Mouse (Mus musculus) liver, embryonic 11.5 days (tissue): ENCODE measurements around the gene Optn. TPM values are rescaled to one million over a fixed set of nuclear protein-coding genes. Genes with fewer than 3 reads are reported as not detected.
A peak's percentile ranks its signal among the peaks of the same experiment; 100 is the strongest.

ENCODE experiments used
- ATAC-seq: fragments of 200-750 bp; cut with Nextera tagmentation; replicated peaks from 2 replicates; pipeline ENCODE4 v1.8.0; 2017; ENCODE audit warnings: moderate number of reproducible peaks, mild to moderate bottlenecking, moderate TSS enrichment, moderate library complexity; ENCODE audit not compliant: low FRiP score
- DNase-seq: peaks from one replicate; pipeline ENCODE4 v3.0.0-alpha.2; 2017; ENCODE audit warnings: low spot score
- H3K27ac ChIP-seq: fragments of 300-500 bp; sonication (generic); 2 replicates; pipeline ENCODE4 v1.5.1; 2014; ENCODE audit warnings: mild to moderate bottlenecking, low read depth, low read length, control low read depth
- H3K27me3 ChIP-seq: fragments of 300-500 bp; sonication (generic); replicated peaks from 2 replicates; pipeline ENCODE4 v1.6.1; 2014; ENCODE audit warnings: low read length, mixed read lengths; ENCODE audit not compliant: control insufficient read depth, insufficient read depth
- H3K36me3 ChIP-seq: fragments of 300-500 bp; sonication (generic); 2 replicates; pipeline ENCODE4 v1.6.1; 2014; ENCODE audit warnings: mild to moderate bottlenecking, low read length, moderate library complexity, mixed read lengths; ENCODE audit not compliant: control insufficient read depth, insufficient read depth
- H3K4me1 ChIP-seq: fragments of 300-500 bp; sonication (generic); replicated peaks from 2 replicates; pipeline ENCODE4 v1.6.1; 2014; ENCODE audit warnings: low read length, mixed read lengths; ENCODE audit not compliant: control insufficient read depth, insufficient read depth
- H3K4me2 ChIP-seq: fragments of 300-500 bp; sonication (generic); 2 replicates; pipeline ENCODE4 v1.6.1; 2014; ENCODE audit warnings: mild to moderate bottlenecking, control low read depth, moderate library complexity
- H3K4me3 ChIP-seq: fragments of 300-500 bp; sonication (generic); 2 replicates; pipeline ENCODE4 v1.5.1; 2014; ENCODE audit warnings: low read depth, low read length, control low read depth
- H3K9ac ChIP-seq: fragments of 300-500 bp; sonication (generic); 2 replicates; pipeline ENCODE4 v1.6.1; 2014; ENCODE audit warnings: low read depth, low read length, control low read depth
- H3K9me3 ChIP-seq: fragments of 300-500 bp; sonication (generic); 2 replicates; pipeline ENCODE4 v1.6.1; 2016; ENCODE audit warnings: low read length, inconsistent platforms, mixed read lengths; ENCODE audit not compliant: control insufficient read depth
- WGBS: fragments of 180-500 bp; shearing (Covaris S2); extraction: QIAGEN DNeasy Blood & Tissue Kit; methylation state at CpG from one replicate; pipeline ENCODE4 v1.1.7; 2014; 5-methylcytosine and 5-hydroxymethylcytosine counted together
- polyA plus RNA-seq: library from polyadenylated mRNA; unstranded; fragments of >200 nt; fragmentation: Nextera tagmentation; extraction: Ambion mirVana; gene quantifications from 2 replicates; pipeline ENCODE4 v1.2.1, GENCODE M21; 2014

Optn gene
- polyA plus RNA-seq, 1 experiment from 2014 or later, result 18.7 TPM

DNA sequence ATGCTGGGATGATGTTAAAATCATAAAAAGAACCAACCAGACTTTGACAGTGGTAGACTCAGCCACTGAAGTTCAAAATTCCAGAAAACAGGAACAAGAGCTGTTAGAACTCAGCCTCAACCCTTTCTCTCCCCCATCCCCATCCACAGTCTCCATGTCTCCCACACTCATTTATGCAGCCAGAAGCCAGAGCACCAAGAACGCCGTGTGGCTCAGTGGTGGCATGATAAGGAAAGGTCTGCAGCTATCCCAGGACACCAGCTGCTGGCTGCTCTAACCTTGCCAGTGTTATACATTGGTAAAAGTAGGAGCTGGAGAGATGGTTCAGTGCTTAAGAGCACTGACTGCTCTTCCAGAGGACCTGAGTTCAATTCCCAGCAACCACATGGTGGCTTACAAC is 16.8 kb downstream of the Optn start:
- Histone ChIP-seq H3K27ac (no peak overlapping the region), H3K36me3 (no peaks in the 10 kb centered on the region; the same call in 1 of the 2 replicates), H3K4me2 (no peak overlapping the region), H3K27me3 (no peaks in the 10 kb centered on the region), H3K4me3 (no peak overlapping the region), H3K4me1 (peaks cover 36% of the 10 kb centered on the region), H3K9me3 (no peaks in the 10 kb centered on the region), H3K9ac (no peak overlapping the region)
- DNase-seq, result no peak
- 60% methylated on average over 2 of the region's 2 CpGs for WGBS
- ATAC-seq, result no peak

- ATAC-seq, result no peak
- no peaks in the 10 kb centered on the region for H3K9me3 ChIP-seq
- H3K27ac ChIP-seq, result no peak overlapping the region
- no peaks in the 10 kb centered on the region for H3K27me3 ChIP-seq
- no peaks in the 10 kb centered on the region for H3K36me3 ChIP-seq
- peaks cover 44% of the 10 kb centered on the region for H3K4me1 ChIP-seq
- no peak for DNase-seq
- H3K4me3 ChIP-seq, result no peak overlapping the region
- WGBS, result 36% methylated on average over 13 of the region's 13 CpGs
- no peak overlapping the region for H3K4me2 ChIP-seq
- H3K9ac ChIP-seq, result no peak overlapping the region
Measured at GRCm38 (mm10) chr2:5045269-5045965, 18.4 kb downstream of the Optn start.

DNA sequence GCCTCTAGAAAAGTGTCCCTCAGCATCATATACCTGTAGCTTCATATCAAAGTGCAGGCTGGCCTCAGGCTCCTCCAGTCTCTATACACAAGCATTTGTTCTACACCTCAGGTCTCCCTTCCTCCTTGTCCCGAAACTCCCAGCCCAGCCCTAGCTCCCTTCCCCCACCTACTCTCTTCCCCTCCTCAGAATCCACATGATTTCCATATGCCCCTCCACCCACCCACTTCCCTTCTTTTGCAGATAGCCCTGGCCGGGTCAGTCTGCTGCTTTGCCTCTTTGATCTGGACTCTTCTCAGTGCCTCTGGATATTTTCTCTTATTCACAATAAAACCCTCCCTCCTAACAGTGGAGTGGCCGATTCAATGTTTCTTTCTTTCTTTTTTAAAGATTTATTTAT is 19.5 kb downstream of the Optn start:
- no peak overlapping the region for H3K4me3 ChIP-seq
- DNase-seq, result no peak
- H3K4me1 ChIP-seq, result peaks cover 42% of the 10 kb centered on the region
- H3K4me2 ChIP-seq, result no peak overlapping the region
- no peaks in the 10 kb centered on the region for H3K27me3 ChIP-seq
- H3K9me3 ChIP-seq, result no peaks in the 10 kb centered on the region
- peak overlapping the region; percentile 76; the same call in 1 of the 2 replicates for H3K27ac ChIP-seq
- H3K36me3 ChIP-seq, result no peaks in the 10 kb centered on the region
- WGBS, result 34% methylated on average over 3 of the region's 3 CpGs
- ATAC-seq, result no peak
- no peak overlapping the region for H3K9ac ChIP-seq

DNA sequence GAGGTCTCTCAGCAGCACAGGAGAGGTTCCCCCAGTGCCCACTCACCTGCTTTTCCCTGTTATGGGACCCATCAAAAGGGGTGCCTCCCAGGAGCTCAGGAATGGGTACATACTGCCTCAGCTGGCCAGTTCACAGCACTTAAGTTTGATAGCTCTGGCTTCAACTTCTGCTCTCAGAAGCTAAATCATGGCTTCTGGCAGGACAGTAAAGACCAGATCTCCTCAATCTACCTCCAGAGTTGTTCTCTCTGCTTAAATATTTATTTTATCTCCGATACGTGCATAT is 20.4 kb downstream of the Optn start:
- peaks cover 39% of the 10 kb centered on the region for H3K4me1 ChIP-seq

GRCm38 (mm10) chr2:5042616-5043475 is 21.0 kb downstream of the Optn start:
- H3K27me3 ChIP-seq, result no peaks in the 10 kb centered on the region
- no peak for DNase-seq
- ATAC-seq, result peak; percentile 79
- H3K4me2 ChIP-seq, result peak overlapping the region; percentile 49
- H3K4me1 ChIP-seq, result peaks cover 39% of the 10 kb centered on the region
- H3K36me3 ChIP-seq, result no peaks in the 10 kb centered on the region
- H3K27ac ChIP-seq, result peak overlapping the region; percentile 76
- H3K4me3 ChIP-seq, result peak overlapping the region; percentile 3; the same call in 1 of the 2 replicates
- no peaks in the 10 kb centered on the region for H3K9me3 ChIP-seq
- WGBS, result 41% methylated on average over 11 of the region's 11 CpGs
- peak overlapping the region; percentile 6; the same call in 1 of the 2 replicates for H3K9ac ChIP-seq

More for the DNA sequence above, 20.4 kb downstream of the Optn start:
- Histone ChIP-seq H3K27ac (peak overlapping the region; percentile 76), H3K27me3 (no peaks in the 10 kb centered on the region), H3K9me3 (no peaks in the 10 kb centered on the region), H3K4me2 (peak overlapping the region; percentile 49), H3K4me3 (peak overlapping the region; percentile 3; the same call in 1 of the 2 replicates), H3K36me3 (no peaks in the 10 kb centered on the region), H3K9ac (no peak overlapping the region)
- WGBS, result 88% methylated on average over 2 of the region's 2 CpGs
- ATAC-seq (no peak), DNase-seq (no peak)

DNA sequence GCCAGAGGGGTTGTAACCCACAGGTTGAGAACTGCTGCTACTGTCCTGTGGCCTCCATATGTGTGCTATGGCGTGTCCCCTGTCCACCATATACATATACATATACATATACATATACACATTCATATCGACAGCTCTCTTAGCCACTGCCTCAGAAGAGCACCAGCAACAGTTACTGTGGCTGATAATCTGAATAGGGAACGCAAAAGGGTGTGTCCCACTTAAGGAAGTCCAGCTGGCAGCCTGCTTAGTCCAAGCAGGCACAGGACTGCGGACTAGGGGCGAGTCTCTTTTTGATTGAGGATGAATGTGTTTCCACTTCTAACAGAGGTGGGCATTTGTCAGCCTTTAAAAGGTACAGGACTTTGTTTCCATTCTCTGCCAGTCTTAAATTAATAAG is 22.0 kb downstream of the Optn start:
- Histone ChIP-seq H3K9me3 (no peaks in the 10 kb centered on the region), H3K27me3 (no peaks in the 10 kb centered on the region), H3K36me3 (no peaks in the 10 kb centered on the region), H3K4me1 (peaks cover 37% of the 10 kb centered on the region), H3K4me2 (peak overlapping the region; percentile 49), H3K9ac (peak overlapping the region; percentile 6; the same call in 1 of the 2 replicates), H3K4me3 (no peak overlapping the region), H3K27ac (peak overlapping the region; percentile 76)
- WGBS, result 50% methylated on average over 5 of the region's 5 CpGs
- ATAC-seq (peak; percentile 61), DNase-seq (no peak)

- DNase-seq (no peak), ATAC-seq (no peak)
- Histone ChIP-seq H3K4me2 (no peak overlapping the region), H3K36me3 (no peaks in the 10 kb centered on the region), H3K4me3 (no peak overlapping the region), H3K27me3 (no peaks in the 10 kb centered on the region), H3K27ac (no peak overlapping the region), H3K9me3 (no peaks in the 10 kb centered on the region), H3K4me1 (peaks cover 36% of the 10 kb centered on the region), H3K9ac (no peak overlapping the region)
- 59% methylated on average over 12 of the region's 12 CpGs for WGBS
Measured at GRCm38 (mm10) chr2:5040281-5041161, 23.3 kb downstream of the Optn start.

DNA sequence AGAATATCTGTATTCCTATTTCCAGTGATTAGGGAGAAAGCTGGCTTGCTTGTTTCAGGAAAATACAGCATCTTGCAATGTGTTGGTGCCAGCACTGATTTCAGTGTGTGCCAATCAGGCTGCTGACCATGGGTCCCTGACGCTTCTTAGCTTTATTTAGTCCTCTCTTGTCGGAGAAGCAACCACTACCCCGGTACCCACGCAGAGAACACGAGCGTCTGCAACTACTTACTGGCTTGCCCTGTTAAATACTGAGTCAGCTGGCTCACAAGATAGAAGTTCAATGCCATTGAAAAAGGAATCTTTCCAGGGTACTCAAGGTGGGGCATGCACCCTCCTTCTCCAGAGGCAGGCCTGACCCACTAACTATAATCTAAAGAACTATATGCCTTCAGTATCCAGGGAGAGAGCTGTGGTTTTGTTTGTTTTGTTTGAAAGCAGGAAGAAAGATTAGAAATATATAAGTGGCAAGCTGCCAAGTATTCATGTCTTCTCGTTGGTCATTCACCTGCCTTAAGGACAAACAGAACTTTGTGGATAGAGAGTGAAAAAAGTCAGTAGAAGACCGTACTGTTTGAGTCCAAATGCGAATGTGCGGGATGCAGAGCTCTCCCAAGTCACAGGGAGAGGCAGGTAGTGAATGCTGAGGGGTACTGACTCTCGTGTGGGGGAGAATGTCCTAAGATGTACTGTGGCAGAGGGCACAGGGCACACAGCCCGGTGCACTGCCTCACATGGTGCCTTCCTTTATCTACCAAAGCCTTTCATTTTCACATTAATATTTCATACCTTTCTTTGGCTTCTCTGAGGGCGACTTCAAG is 24.3 kb downstream of the Optn start:
- Histone ChIP-seq H3K9me3 (no peaks in the 10 kb centered on the region), H3K36me3 (no peaks in the 10 kb centered on the region), H3K4me2 (no peak overlapping the region), H3K4me3 (no peak overlapping the region), H3K27me3 (no peaks in the 10 kb centered on the region), H3K27ac (no peak overlapping the region), H3K4me1 (peaks cover 28% of the 10 kb centered on the region), H3K9ac (no peak overlapping the region)
- WGBS, result 82% methylated on average over 13 of the region's 13 CpGs
- ATAC-seq (no peak), DNase-seq (no peak)
